Mouse (Mus musculus) bone marrow macrophage, adult 2 months (primary cell): ENCODE measurements around the gene Agap1.

ENCODE experiments used
- CTCF ChIP-seq: IDR thresholded peaks from 2 replicates; pipeline ENCODE4 v1.5.1; 2012; ENCODE audit warnings: low read depth, mild to moderate bottlenecking, low read length, moderate library complexity
- POLR2A ChIP-seq: IDR thresholded peaks from 2 replicates; pipeline ENCODE4 v1.6.1; 2012; ENCODE audit warnings: mild to moderate bottlenecking, low read depth, low read length, borderline replicate concordance

DNA sequence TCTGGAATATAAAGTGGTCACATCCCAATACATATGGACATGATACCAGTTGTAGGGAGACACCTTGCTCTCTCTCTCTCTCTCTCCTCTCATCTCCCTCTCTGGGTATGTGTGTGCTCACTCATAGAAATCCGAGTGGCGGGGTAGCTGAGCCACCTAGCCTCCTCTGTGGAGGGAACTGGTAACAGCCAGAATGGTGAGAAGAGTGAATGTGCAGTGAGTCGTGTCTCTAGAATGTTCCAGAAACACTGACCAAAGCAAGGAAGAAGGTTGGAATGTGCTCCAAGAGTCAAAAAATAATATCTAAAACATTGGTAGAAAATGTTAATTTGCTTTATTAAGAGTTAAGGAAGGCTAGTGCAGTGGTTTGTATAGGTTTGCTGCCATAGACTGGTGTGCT, 99.2 kb downstream of the Agap1 start:
- no peak for TF ChIP-seq CTCF
- no peak for TF ChIP-seq POLR2A
